Mouse (Mus musculus): ENCODE measurements at regions not wholly inside any gene's neighbourhood (a gene's known extent, or its start where the extent isn't known, plus 50 kb on each side); places are given as distances from the start of the nearest gene placed in this dataset.

DNA sequence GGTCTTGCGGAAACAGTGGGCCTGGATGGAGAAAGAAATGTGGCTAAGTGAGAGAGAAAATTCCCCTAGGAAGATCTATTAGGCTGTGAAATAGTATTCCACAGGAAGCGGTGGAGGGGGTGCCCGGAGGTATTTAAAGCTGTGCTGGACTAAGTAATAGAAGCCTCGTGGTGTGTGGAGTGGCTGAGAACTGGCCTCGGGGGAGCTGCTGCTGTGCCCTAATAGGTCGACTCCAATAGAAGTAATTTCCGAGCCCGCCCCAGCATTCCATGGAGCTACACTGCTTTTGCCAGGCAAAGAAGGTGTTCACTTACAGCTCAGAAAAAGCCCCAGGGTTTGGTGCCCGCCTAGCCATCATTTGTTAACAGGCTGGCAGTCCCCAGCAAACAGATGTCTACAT is 317.1 kb upstream of the Zmiz1 start:
- TF ChIP-seq CTCF (IDR thresholded peaks at IDR 0.05; ENCODE audit: low read depth) (no peak), EP300 (IDR thresholded peaks at IDR 0.05; ENCODE audit: low read depth) (no peak)
